Mouse (Mus musculus) olfactory bulb, adult 2 months (tissue): ENCODE results near the gene Slc17a7. TPM values are rescaled to one million over a fixed set of nuclear protein-coding genes. Genes with fewer than 3 reads are reported as not detected.
"Not testable (repeated sequence)": the region's sequence is repeated elsewhere in the genome, so short reads cannot be mapped to it uniquely, and the experiment has no call there.

Experiments used
- H3K27ac ChIP-seq: fragments of 200-500 bp; 2 replicates; pipeline ENCODE4 v1.5.1; 2012; ENCODE audit warnings: low read depth, low read length; ENCODE audit not compliant: insufficient read depth
- H3K4me1 ChIP-seq: fragments of 200-500 bp; 2 replicates; pipeline ENCODE4 v1.6.1; 2012; ENCODE audit warnings: low read length; ENCODE audit not compliant: control insufficient read depth, insufficient read depth
- H3K4me3 ChIP-seq: fragments of 200-500 bp; 2 replicates; pipeline ENCODE4 v1.5.1; 2012; ENCODE audit warnings: mild to moderate bottlenecking, low read depth, low read length, moderate library complexity; ENCODE audit not compliant: insufficient read depth
- CTCF ChIP-seq: fragments of 200-500 bp; IDR thresholded peaks from 2 replicates; pipeline ENCODE4 v1.5.1; 2012; ENCODE audit warnings: low read depth, mild to moderate bottlenecking, low read length, moderate library complexity; ENCODE audit not compliant: insufficient read depth
- POLR2A ChIP-seq: fragments of 200-500 bp; IDR thresholded peaks from 2 replicates; pipeline ENCODE4 v1.6.1; 2012; ENCODE audit warnings: mild to moderate bottlenecking, low read depth, low read length, moderate library complexity; ENCODE audit not compliant: insufficient read depth
- WGBS: fragments of 180-500 bp; shearing (Covaris S2); methylation state at CpG from one replicate; pipeline ENCODE4 v1.1.7; 2018; 5-methylcytosine and 5-hydroxymethylcytosine counted together
- polyA plus RNA-seq: library from polyadenylated mRNA; stranded (reverse); fragments of >200 nt; gene quantifications from 2 replicates; pipeline ENCODE4 v1.2.4, GENCODE M21; 2012; ENCODE audit warnings: low replicate concordance; ENCODE audit not compliant: missing spikeins, insufficient read depth, insufficient read length

Slc17a7 gene
- polyA plus RNA-seq, 1 experiment = not detected

DNA sequence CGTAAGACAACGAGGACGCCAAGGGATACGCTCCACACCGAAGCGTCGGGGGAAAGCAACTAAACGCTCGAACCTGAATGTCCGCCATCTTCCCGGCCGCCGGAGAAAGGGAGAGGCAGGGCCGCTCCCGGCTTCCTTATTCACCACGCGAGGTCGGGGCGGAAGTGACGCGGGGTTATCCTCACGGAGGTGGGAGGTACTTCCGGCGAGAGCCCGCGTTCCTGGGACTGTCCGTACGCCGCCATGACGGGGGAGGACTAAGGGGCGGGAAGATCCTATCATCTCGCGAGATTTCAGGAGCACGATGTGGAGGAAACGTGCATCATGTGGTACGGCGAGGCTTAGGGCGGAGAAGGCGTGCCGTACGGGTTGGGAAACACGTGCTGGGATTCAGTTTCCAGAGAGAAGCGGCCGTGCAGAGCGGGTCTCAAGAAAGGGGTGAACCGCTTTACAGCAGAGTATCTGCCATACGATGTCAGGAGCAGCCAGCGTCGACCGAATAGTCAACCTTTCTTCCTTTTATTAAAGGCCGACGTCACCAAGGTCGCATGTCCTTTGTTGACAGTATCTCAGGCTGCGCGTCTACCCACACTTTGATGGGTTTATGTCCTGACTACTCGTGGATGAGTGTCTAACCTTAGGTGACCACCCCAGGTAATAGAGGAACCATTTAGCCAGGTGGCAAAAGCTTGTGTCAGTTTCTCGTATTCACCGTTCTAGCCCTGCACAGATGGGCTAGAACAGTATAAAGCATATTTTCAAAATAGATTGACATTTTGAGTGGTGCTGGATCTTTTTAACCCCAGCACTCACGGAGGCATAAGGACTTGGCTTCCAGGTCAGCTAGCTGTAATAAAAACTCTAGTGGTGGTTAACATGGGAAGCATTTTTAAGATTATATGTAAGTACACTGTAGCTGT lies 39.3 kb upstream of the Slc17a7 start, which contains the start of gene Rps11:
Gene Rps11 (minus strand): TSS at position 216 of the 920 bp plus-strand sequence.
- H3K4me1 ChIP-seq = peaks cover 27% of the 10 kb centered on the region
- H3K4me3 ChIP-seq = peak within 1 kb of the TSS; percentile 74
- peak within 1 kb of the TSS; percentile 63 for H3K27ac ChIP-seq
- 1% methylated on average over 59 of the region's 59 CpGs for WGBS
- no peak for TF ChIP-seq CTCF
- peak; percentile 75 for TF ChIP-seq POLR2A

DNA sequence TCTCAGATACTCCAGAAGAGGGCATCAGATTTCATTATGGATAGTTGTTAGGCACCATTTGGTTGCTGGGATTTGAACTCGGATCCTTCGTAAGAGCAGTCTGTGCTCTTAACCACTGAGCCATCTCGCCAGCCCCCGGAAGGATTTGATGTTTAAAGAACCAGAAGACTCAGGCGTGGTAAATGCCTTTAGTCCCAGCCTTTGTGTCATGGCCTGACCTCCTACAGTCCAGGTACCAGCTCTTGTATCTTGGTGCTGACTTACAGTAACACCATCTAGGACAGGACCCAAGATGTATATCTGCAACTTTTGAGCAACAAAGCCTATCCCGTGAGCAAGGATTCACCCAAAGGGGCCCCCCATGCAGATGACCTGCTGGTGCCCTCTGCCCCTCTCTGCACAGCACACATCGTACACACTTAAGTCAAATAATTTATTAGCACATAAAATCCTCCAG lies 38.6 kb upstream of the Slc17a7 start:
- Histone ChIP-seq H3K4me1 (peaks cover 29% of the 10 kb centered on the region), H3K27ac (no peak overlapping the region), H3K4me3 (no peak overlapping the region)

DNA sequence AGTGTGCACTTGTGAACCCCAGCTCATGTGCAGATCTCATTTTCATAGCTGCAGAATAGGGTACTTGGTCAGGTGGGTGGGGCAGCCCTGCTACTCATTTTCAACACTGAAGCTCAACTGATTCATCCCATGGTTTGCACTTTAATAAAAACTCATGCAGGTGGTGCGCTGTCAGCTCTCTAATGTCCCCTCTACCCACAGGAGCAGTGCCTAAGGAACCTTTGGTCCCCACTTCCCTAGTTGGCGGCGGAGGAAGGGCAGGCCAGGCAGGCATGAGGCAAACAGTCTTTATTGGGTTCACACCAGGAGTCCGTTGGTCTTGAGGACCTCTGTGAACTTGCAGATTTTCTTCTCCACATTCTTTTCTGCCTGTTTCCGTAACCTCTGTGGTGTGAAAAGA lies 38.1 kb upstream of the Slc17a7 start:
- not testable (repeated sequence) for H3K27ac ChIP-seq, H3K4me3 ChIP-seq
- 65% methylated on average over 5 of the region's 5 CpGs for WGBS
- peaks cover 29% of the 10 kb centered on the region for H3K4me1 ChIP-seq

More for the DNA sequence above, 38.6 kb upstream of the Slc17a7 start:
- TF ChIP-seq CTCF (no peak), POLR2A (no peak)
- whole genome bisulfite sequencing = 39% methylated on average over 7 of the region's 7 CpGs

DNA sequence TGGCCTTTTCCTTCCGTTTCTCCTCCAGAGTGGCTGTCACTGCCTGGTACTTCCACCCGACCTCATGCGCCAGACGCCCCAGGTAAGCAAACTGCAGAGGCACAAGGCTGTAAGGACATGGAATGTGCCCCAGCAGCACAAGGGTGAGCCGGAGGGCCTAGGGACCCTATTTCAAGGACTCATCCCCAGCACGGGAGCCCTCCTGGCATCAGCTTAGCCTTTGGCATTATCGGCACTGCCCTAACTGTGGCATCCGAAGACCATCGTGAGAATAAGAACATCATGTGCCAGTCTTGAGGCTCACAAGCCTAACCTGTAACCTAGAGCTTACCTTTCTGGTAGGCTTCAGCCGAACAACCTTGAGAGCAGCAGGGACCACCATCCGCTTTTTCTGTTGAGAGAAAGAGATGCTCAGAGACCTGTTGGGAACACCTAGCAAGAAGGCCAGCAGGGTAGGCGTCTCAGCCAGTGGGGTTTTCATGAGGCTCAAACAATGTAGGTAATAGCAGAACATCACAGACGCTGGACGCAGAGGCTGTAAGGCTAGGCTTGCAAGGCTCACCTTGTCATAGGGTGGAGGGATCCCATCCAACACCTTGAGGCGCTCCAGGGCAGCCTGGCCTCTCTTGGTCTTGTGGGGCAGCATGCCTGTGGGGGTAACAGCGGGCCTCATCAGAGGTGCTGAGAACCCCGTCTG lies 37.5 kb upstream of the Slc17a7 start:
- Histone ChIP-seq H3K4me3 (no peak overlapping the region), H3K4me1 (peaks cover 29% of the 10 kb centered on the region), H3K27ac (no peak overlapping the region)
- TF ChIP-seq CTCF = no peak
- TF ChIP-seq POLR2A = no peak
- 76% methylated on average over 17 of the region's 17 CpGs for WGBS

DNA sequence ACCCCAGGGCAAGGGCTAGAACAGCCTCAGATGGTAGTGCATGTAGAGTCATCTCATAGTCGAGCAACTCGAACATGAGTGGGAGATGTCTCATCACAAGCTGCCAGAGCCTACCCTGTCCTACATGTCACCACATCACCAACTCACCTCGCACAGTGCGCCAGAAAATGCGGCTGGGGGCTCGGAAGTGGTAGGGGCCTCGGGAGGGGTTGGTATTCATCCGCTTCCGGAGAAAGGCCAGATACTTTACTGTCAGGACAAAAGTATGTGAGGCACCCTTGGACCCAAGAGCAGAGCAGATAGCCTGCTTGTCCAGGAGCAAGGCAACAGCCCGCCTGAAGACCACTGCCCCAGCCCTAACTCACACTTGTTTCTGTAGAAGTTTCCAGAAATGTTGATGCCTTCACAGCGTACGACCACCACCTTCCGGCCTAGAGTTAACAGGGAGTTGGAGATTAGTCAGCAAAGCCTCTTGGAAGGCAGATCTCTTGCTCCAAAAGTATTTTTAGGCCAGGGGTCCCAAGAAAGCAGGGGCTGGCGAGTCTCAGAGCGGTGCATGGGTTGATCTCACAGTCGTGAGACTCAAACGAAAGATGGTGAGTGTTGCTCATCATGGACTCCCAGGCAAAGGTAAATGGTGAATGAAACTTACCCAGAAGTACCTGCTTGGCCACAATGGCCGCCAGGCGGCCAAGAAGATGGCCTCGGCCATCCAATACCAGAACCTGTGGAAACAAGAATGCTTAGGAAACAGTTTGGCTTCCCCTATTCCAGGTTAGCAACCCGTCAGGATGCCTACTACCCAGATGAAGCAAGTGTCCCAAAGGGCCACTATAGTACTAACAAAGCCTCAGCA lies 36.7 kb upstream of the Slc17a7 start:
- no peak for TF ChIP-seq POLR2A
- TF ChIP-seq CTCF = no peak
- Histone ChIP-seq H3K4me1 (peaks cover 29% of the 10 kb centered on the region), H3K4me3 (peak overlapping the region; percentile 7; the same call in 1 of the 2 replicates), H3K27ac (no peak overlapping the region)
- WGBS = 43% methylated on average over 21 of the region's 21 CpGs

DNA sequence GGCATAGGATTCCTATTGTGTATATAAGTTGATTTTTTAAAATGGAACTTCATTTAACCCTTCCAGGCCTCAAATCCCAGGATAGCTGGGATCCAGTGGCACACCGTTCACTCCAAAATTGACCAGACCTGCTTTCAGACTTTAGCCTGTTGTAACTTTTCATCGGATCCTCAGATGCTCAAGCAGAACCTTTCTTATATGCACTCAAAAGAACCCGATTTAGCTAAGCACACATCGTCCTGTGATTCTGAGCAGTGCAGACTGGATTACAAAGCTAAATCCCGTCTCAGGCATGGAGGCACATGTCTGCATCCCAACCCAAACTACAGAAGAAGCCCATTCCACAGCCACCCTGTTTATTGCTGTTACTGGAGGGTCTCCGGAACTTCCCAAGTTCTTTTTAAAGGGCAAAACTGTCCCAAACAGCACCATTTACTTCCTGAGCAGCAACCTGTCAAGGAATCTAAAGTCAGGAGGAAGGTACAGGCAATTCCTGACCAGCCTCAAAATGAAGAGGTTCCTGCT lies 36.0 kb upstream of the Slc17a7 start:
- TF ChIP-seq POLR2A = no peak
- no peak for TF ChIP-seq CTCF
- 1% methylated on average over 6 of the region's 6 CpGs for WGBS
- H3K27ac ChIP-seq = no peak overlapping the region

DNA sequence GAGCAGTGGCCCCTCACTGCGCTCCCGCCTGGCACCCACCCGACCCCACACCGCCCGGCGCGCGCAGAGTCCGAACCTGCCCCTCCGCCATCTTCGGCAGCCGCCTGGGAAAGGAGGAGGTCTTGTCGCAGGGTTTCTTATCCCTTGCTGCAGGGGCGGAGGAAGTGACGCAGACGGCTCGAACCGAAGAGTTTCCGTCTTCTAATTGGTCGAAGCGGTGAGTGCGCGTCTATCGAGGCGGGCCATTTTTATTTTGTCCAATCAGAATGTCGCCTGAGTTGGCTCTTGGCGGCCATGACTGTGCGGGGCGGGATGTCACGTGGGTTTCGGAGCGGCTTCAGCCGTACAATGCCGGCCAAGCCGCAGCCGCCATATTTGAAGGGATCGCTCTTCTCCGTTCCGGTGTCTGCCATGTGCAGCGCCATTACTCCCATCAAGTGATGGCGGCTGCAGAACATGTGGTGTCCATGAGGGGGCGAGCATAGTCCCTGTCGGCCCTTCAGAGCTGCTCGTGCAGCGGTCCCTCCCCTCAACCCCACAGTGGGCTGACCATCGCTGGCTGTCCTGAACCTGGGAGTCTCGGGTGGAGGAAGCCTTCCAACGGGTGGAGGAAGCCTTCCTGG lies 35.0 kb upstream of the Slc17a7 start, which contains the start of gene Rpl13a:
Gene Rpl13a (minus strand): TSS at position 138 of the 623 bp plus-strand sequence.
- Histone ChIP-seq H3K27ac (peak within 1 kb of the TSS; percentile 94), H3K4me1 (peaks cover 18% of the 10 kb centered on the region), H3K4me3 (peak within 1 kb of the TSS; percentile 94)
- peak; percentile 95 for TF ChIP-seq POLR2A
- peak; percentile 75 for TF ChIP-seq CTCF
- WGBS = under 1% methylated on average over 48 of the region's 48 CpGs

More for the DNA sequence above, 36.0 kb upstream of the Slc17a7 start:
- H3K4me3 ChIP-seq = peak overlapping the region; percentile 77
- peaks cover 24% of the 10 kb centered on the region for H3K4me1 ChIP-seq

DNA sequence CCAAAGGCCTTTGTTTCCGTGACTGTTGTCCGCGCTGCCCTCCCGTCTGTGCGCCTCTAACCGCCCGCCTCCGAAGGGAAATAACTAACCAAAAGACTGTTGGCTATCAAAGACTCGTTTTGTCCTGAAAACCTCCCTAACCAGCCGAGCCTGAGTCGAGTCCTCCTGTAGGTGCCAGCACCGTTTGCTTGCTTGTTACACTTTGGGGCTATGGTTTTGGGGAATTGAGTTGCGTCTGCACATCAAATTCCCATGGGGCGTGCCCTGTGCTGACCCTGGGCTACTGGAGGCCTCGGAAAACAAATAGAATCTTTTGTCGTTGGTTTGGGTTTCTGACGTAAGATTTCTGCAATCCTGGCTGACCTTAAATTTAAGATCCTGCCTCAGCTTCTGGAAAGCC lies 34.4 kb upstream of the Slc17a7 start:
- WGBS = 1% methylated on average over 17 of the region's 17 CpGs
- TF ChIP-seq CTCF = no peak
- TF ChIP-seq POLR2A = no peak
- peaks cover 18% of the 10 kb centered on the region for H3K4me1 ChIP-seq
- H3K27ac ChIP-seq = peak overlapping the region; percentile 94
- H3K4me3 ChIP-seq = peak overlapping the region; percentile 94
